Mouse (Mus musculus): ENCODE results near the gene Cbarp.

The Cbarp gene

GRCm38 (mm10) chr10:80156002-80156751, 15.5 kb upstream of the Cbarp start:
- no peak for DNase-seq

- DNase-seq: no peak
These were observed 14.6 kb upstream of the Cbarp start for GRCm38 (mm10) chr10:80155277-80155676.

- DNase-seq: no peak
These were observed 13.7 kb upstream of the Cbarp start for GRCm38 (mm10) chr10:80154384-80154783.

DNA sequence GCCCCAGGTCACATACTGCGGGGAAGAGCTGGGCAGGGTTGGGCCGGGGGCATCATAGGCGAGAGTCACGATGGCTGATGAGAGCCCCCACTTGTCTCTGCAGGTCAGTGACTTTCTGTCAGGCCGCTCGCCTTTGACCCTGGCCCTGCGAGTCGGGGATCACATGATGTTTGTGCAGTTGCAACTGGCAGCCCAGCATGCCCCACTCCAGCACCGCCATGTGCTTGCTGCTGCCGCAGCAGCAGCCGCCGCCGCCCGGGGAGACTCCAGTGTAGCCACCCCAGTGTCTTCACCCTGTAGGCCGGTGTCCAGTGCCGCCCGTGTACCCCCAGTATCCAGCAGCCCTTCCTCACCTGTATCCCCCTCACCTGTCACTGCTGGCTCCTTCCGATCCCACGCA, 13.1 kb upstream of the Cbarp start:
- no peak for DNase-seq

DNA sequence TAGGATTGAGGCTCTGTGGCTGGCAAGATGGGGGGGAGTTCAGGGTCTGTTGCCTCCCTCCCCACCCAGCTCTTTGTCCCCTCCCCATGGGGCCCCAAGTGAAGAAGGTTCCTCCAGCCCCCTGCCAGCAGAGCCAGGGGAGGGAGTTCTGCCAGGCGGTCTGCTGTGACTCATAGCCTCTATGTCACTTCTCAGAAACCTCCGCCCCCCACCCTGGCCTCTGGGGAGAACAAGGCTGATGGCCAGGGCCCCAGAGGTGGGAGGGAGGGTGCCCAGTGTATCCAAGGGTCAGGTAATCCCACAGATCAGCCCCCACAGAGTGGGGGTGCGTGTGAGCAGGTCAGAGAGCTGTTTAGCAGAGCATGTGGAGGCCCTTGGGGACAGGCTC, 12.2 kb upstream of the Cbarp start:
- no peak for DNase-seq

- DNase-seq: peak; percentile 68
These were observed 11.6 kb upstream of the Cbarp start for GRCm38 (mm10) chr10:80152071-80152872.

DNA sequence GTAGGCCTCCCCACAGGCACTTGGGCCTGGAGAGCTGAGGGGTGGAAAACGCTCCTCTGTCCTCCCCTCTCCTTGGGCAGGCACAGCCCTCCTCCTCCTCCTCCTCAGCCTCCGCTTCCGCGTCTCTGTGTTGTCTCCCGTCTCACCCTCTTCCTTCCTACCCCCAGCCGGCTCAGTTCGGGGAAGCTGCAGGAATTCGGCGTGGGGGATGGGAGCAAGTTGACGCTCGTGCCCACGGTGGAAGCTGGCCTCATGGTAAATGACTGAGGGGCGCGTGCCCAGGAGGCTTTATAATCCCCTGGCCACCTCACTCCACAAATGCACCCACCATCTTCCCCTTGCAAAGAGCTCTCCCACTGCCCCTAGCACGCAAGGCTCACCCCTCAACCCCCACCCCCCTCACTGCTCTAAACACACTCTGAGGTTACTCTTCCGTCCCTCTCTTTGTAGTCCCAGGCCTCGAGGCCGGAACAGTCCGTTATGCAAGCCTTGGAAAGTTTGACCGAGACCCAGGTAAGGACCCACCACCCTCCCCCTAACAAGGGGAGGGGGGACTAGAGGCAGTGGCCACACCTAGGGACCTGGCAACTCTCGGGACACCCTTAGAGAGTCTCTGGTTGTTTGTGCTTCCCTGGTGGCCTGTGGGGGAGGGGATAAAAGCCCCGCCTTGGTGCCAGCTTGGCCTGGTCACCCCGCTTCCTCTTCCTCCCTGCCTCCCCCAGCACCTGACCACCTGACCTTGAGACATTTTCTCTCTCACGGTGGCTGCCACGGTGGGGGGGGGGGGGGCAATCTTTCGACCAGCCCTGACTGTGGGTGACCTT, 10.8 kb upstream of the Cbarp start:
- DNase-seq: peak; percentile 69

DNA sequence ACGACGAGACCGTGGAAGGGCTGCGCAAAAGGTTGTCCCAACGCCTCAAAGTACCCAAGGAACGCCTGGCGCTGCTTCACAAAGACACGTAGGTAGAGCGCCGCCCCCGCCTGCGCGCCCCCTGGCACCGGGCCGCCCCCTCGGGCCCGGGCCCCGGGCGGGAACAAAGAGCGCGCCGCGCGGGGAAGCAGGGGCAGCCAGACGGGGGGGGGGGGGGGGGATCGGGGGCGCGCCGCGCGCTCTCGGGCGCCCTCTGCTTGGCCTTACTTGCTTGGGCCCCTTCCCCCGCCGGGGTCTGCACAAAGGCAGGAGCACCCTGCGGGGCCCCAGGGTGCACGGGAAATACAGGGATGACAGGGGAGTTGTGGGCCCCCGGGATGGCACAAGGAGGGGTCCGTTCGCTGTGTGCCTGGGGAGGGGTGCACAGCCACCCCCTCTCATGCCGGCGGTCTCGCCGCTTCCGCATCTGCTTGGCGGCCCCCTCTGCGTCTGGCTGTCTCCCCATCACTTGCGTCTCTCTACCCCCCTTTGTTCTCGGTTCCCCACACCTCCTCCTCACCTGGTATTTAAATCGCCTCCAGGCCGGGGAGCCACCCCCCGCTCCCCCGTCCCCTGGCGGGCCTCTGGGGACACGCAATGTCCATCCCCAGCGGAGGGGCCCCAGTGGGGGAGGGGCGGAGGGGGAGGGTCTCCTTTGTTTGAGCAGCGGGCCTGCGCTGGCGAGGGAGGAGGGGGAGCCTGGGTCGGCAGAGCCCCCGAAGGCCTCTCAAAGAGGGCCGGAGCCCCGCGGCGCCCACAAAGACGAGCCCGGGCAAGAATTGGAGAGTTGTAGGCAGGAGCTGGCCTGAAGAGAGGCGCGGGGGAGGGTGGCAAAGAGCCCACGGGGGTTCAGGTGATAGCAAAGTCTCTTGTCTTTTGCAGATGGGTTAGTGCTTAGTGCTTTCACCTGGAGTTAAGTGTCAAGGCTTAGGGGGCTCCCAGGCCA, 9.9 kb upstream of the Cbarp start:
- peak; percentile 91 for DNase-seq

DNA sequence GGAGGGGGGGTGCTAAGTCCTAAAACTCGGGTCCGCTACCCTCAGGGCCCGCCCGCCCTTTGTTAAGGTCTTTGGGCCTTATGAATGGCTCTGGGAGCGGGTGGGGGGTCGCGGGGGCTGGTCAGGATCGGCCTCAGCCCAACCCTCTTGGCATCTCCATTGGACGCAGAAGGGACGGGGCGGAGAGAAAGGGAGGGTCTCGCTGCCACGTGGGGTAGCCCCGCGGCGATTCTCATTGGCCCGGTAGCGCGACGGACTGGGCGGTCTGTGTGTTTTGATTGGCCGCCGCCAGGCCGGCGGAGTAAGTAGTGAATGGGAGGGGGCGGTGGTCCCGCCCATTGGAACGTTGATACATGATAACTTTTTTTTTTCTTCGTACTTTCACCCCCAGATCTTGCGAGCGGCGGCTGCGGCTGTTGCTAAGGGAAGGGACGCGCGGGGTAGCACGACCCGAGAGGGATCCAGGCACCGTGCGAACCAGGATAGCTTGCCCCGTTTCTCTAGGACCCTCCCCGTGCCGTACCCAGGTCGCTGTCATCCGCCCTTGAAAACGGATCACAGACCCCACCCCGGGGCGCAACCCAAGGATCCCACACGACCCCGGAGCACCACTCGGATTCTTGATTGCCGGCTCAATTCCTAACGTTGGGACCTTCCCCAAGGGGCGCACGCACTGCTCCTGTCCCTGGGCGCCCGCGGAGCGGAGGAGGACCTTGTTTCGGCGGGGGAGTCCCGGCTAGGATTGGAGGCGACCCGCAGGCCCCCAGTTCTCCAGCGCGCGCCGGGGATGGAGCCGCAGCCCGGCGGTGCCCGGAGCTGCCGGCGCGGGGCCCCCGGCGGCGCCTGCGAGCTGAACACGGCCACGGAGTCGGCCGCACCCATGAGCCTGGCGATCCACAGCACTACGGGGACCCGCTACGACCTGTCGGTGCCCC, 8.9 kb upstream of the Cbarp start:
- DNase-seq: peak; percentile 99

GRCm38 (mm10) chr10:80148610-80149290, 8.1 kb upstream of the Cbarp start:
- DNase-seq: peak; percentile 97

DNA sequence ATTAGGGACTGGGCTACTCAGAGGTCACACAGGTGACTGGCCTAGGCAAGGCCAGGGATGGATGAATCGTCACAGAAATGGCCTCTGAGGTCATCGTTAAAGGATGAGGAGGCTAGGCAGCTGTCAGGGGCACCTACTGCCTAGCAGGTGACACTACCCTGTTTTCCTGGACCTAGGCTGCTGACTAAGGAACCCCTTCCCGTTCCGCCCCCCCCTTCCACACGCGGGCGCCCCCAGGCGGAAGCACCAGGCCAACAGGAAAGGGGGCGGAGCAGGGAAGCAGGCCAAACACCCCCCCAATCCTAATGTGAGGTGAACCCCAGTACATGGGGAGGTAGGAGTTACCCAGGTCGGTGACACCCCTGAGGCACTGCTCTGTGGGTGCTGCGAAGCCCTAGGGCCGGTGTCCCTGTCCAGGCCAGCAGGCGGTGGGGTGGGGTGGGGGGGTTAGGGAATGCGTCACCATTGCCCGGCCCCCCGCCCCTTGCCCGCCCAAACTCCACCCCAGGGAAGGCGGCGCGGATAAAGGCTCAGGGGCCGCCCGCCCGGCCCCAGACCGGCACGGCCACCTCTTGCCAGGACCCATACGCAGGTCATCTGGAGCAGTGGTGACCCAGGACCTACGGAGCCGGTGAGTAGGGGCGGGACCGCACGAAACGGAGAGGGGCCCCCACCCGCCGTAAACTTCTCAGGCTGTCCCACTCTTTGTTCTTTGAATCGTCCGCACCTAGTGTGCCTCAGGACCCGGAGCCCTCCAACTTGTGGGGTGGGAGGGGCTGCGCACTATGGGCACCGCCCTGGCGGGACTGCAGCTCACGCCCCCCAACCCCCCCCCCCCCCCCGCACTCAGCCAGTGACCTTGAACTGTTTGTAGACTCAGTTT, 7.3 kb upstream of the Cbarp start, which contains the start of gene Midn:
Gene Midn, plus strand, starts transcription at position 554 of the 883 bp plus-strand sequence.
- DNase-seq: peak; percentile 86

DNA sequence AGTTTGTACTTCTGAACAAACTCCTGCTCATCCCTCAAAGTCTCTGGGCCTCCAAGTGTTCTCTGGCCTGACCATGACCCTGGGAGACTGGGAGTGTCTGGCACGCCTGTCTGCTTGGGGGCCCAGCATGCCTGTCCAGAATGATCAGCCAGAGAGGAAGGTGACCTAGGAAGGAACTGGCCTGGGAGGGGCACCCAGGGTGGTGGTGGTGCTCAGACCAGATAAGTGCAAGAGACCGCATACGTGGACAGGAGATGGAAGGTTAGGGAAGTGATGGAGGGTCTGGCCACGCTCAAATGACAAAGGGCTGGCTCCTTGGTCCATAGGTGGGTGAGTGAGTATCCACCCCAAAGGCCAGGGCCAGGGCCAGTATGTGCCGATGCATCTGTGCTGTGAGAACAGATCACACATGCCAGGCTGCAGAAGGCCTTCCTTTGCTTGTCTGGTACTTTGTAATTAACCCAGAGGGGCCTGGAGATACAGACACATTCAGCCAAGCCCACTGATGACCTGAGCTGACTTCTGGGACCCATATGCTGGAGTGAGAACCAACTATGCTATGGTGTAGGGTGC, 6.6 kb upstream of the Cbarp start:
- DNase-seq: no peak

DNA sequence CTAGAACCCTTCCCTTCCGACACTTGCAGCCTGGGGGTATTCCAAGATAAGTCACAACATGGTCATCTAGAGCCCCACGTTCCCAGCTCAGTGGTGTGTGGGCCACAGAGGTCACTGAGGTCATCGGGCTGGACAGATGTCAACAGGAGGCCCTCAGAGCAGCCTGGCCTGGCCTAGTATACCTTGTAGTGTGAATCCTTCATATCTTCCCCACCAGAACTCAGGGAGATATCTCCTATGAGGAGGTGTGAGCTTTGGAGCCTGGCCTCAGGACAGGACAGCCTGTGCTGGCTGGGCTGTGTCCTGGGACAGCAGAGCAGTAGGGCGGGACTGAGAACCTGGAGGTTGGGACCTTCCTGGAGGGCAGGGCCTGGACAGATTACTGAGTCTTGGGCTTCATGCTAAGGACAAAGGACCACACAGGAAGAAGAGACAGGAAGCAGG, 6.0 kb upstream of the Cbarp start:
- DNase-seq: no peak

DNA sequence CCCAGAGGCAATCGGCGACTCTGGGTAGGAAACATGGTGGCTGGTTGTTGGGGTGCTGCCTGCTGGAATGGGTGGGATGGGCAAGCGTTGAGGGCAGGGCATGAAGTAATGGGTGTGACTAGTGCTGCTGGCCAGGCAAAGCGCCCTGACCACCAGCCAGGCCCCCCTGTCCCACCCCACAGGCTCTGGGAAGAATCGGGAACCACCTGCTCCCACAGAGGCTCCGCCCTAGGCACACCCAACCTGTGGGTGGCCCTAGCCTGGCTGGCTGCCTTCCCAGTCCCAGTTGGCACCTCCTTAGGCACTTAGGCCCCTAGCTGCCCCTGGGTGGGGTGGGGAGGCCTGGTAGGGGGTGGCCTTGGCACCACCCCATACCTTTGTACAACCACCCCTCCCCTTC, 5.3 kb upstream of the Cbarp start:
- no peak for DNase-seq

DNA sequence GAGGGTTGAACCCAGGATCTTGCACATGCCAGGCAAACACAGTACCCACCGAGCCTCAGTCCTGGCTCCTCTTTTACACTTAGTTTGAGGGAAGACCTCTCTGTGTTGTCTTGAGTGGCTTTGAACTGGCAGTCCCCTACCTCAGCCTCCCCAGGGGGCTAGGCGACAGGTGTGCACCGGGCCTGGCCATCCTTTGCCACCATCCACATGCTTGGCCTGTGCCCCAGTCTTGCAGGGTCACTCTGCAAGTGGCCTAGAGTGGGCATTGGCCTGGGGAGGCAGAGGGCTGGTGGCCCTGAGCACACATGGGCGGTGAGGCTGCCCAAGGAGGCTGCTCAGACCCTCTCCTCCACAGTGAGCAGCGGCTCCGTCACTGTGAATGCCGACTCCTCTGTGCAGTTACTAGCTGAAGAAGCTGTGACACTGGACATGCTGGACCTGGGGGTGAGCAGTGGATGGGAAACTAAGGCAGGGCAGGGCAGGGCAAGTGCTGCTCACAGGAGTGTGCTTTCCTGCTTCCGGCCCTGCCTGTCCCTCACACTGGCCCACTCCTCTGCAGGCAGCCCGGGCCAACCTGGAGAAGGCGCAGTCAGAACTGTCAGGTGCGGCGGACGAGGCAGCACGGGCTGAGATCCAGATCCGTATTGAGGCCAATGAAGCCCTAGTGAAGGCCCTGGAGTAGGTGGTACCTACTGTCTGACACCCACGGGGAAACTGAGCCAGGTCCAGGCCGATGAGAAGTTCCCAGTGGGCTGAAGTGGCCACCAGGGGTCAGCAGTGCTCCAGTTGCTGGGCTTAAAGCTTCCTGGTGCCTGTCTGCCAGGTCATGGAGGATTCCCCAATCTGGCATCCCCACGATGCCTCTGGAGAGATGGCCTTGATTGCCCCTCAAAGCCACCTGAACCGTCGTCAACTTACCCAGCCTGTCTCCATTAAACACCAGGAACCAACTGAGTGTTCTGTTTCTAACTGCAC, 4.5 kb upstream of the Cbarp start:
- peak; percentile 79 for DNase-seq

- DNase-seq: no peak
These were observed 3.5 kb upstream of the Cbarp start for GRCm38 (mm10) chr10:80144159-80144558.

DNA sequence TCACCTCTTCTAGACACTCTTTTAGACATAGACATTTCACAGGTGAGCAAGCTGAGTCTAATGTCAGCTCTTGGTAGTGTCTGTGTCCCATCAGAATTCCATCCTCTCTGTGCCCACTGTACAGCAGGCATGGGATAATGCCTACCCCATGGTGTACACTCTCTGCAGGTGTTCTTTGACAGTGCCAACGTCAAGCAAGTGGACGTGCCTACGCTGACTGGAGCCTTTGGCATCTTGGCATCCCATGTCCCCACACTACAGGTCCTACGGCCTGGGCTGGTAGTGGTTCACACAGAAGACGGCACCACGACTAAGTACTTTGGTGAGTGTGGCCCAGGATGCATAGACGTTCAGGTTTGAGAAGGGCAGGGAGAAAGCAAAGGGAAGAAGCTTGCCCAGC, 3.0 kb upstream of the Cbarp start:
- no peak for DNase-seq

DNA sequence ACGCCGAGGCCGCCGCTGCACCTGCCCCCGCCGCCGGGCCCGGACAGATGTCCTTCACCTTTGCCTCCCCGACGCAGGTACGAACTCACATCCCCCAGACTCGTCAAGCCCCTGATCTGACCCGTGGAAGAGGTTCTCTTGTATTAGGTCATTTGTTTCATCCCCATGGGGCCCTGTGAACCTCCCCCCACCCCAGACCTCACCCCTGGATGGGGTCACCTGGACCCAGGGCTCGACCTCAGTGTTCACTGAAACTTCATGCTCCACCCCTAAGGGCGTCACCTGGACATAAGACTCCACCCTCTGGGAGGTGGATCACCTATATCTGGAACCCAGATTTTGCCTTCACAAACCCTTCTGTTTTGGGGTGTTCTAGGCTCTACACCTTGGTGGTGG, 1.9 kb upstream of the Cbarp start:
- DNase-seq: no peak

Data from embryo, embryonic 11 days (tissue).